Mouse (Mus musculus) liver, postnatal 0 days (tissue): ENCODE measurements around the gene Triobp. TPM values are rescaled to one million over a fixed set of nuclear protein-coding genes. Genes with fewer than 3 reads are reported as not detected.

Experiments
- ATAC-seq: fragments of 200-750 bp; cut with Nextera tagmentation; 2 replicates; pipeline ENCODE4 v1.8.0; 2017; ENCODE audit warnings: mild to moderate bottlenecking, moderate library complexity
- DNase-seq: peaks from one replicate; pipeline ENCODE4 v3.0.0-alpha.2; 2016
- H3K27ac ChIP-seq: fragments of 300-500 bp; sonication (generic); 2 replicates; pipeline ENCODE4 v1.5.1; 2014; ENCODE audit warnings: antibody characterized with exemption, moderate library complexity, mild to moderate bottlenecking, low read depth
- H3K27me3 ChIP-seq: fragments of 300-500 bp; sonication (generic); 2 replicates; pipeline ENCODE4 v1.6.1; 2014; ENCODE audit warnings: low read length, control low read depth, mixed read lengths; ENCODE audit not compliant: insufficient read depth
- H3K36me3 ChIP-seq: fragments of 300-500 bp; sonication (generic); replicated peaks from 2 replicates; pipeline ENCODE4 v1.6.1; 2014; ENCODE audit warnings: mild to moderate bottlenecking, control low read depth, low read length, moderate library complexity, mixed read lengths; ENCODE audit not compliant: insufficient read depth
- H3K4me1 ChIP-seq: fragments of 300-500 bp; sonication (generic); 2 replicates; pipeline ENCODE4 v1.6.1; 2014; ENCODE audit warnings: antibody characterized with exemption, mild to moderate bottlenecking, control low read depth; ENCODE audit not compliant: insufficient read depth
- H3K4me2 ChIP-seq: fragments of 300-500 bp; sonication (generic); 2 replicates; pipeline ENCODE4 v1.6.1; 2014; ENCODE audit warnings: low read depth, mild to moderate bottlenecking, low read length, moderate library complexity, mixed read lengths
- H3K4me3 ChIP-seq: fragments of 300-500 bp; sonication (generic); 2 replicates; pipeline ENCODE4 v1.5.1; 2014; ENCODE audit warnings: low read depth, low read length
- H3K9ac ChIP-seq: fragments of 300-500 bp; sonication (generic); replicated peaks from 2 replicates; pipeline ENCODE4 v1.6.1; 2014; ENCODE audit warnings: mild to moderate bottlenecking, moderate library complexity
- H3K9me3 ChIP-seq: fragments of 300-500 bp; sonication (generic); 2 replicates; pipeline ENCODE4 v1.6.1; 2016; ENCODE audit warnings: mild to moderate bottlenecking, control low read depth, low read length, mixed read lengths
- CTCF ChIP-seq: sonication (generic); IDR thresholded peaks from 2 replicates; pipeline ENCODE4 v1.5.1; 2016; ENCODE audit warnings: antibody characterized with exemption, low read depth
- EP300 ChIP-seq: IDR thresholded peaks from 2 replicates; pipeline ENCODE4 v1.6.1; 2016; ENCODE audit warnings: antibody characterized with exemption, low read depth, mild to moderate bottlenecking
- WGBS: fragments of 180-500 bp; shearing (Covaris S2); extraction: QIAGEN DNeasy Blood & Tissue Kit; methylation state at CpG from one replicate; pipeline ENCODE4 v1.1.7; 2014; ENCODE audit not compliant: insufficient replicate concordance; 5-methylcytosine and 5-hydroxymethylcytosine counted together
- polyA plus RNA-seq: library from polyadenylated mRNA; unstranded; fragments of >200 nt; fragmentation: Nextera tagmentation; extraction: Ambion mirVana; gene quantifications from 2 replicates; pipeline ENCODE4 v1.2.1, GENCODE M21; 2015

Triobp gene
- polyA plus RNA-seq, 1 experiment from 2014 or later: 11.9 TPM

DNA sequence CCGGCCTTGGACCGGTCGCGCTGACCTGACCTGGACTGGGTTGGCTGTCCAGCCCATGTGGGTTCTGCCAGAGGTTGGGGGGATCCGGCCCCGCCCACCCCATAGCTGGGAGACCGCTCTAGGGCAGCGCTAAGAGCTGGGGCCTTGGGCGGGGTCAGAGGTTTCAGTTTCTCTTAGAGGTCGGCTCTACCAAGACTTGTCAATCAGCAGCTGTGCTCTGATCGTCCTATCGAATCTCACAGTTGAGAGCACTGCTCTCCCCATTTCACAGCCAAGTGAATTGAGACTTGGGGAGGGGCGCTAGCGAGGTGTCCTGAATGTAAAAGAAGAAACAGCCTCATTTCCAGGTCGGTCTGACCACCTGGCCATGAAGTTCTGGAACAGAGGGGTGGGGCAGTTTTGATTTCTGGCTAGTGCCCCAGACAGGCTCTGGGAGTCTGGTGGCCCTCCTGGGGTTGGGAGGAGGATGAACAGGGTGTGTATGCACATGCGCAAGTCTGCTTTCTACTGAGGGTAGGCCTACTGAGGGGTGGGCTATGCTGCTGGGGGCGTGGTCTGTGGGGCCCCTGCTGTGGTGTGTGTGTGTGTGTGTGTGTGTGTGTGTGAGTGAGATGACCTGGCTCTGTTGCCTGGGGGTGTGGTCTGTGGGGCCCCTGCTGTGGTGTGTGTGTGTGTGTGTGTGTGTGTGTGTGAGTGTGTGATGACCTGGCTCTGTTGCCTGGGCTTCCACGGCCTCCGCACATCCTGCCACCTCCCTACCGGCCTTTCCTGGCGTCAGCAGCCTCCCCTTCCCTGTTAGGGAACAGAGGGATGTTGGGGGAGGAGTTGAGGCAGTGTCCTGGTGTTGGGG, 36.1 kb downstream of the Triobp start:
- Histone ChIP-seq H3K4me1 (peaks cover 41% of the 10 kb centered on the region), H3K4me2 (peak overlapping the region; percentile 96), H3K27ac (peak overlapping the region; percentile 98), H3K27me3 (no peaks in the 10 kb centered on the region), H3K9me3 (no peaks in the 10 kb centered on the region), H3K9ac (peak overlapping the region; percentile 98), H3K36me3 (peaks cover 4% of the 10 kb centered on the region), H3K4me3 (peak overlapping the region; percentile 98)
- DNase-seq: peak; percentile 80
- WGBS: 2% methylated on average over 18 of the region's 21 CpGs
- TF ChIP-seq CTCF (no peak), EP300 (no peak)
- ATAC-seq: peak; percentile 44

DNA sequence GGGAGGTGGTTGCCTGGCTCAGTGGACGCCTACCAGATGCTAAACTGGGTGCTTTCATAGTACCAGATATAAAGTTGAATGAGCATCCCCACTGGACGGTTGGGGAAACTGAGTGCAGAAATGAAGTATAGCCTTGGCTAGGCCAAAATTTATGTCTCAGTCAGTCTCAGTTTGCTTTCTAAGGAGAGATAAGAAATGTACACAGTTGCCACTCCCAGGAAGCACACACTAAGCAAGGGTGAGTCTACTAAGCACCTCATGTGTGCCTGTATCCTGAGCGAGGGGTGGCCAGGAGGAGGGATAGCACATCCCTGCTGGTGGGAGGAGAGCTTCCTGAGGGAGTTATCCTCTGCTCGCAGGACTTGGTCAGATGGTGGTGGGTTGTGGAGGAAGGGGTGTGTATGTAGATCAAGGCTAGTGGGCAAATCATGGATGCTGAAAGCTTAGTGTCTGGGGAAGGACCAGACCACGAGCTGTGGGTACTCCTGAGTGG, 36.8 kb downstream of the Triobp start:
- no peaks in the 10 kb centered on the region for H3K27me3 ChIP-seq
- 36% methylated on average over 5 of the region's 5 CpGs for WGBS
- TF ChIP-seq CTCF: no peak
- no peak for TF ChIP-seq EP300
- ATAC-seq (no peak), DNase-seq (no peak)
- H3K4me2 ChIP-seq: peak overlapping the region; percentile 96
- peak overlapping the region; percentile 98 for H3K4me3 ChIP-seq
- no peaks in the 10 kb centered on the region for H3K9me3 ChIP-seq
- peaks cover 7% of the 10 kb centered on the region for H3K36me3 ChIP-seq
- H3K4me1 ChIP-seq: peaks cover 37% of the 10 kb centered on the region
- no peak overlapping the region for H3K9ac ChIP-seq
- 0 out of 2 replicates have a peak overlapping the region, but pooled peaks have one; percentile 8 for H3K27ac ChIP-seq

DNA sequence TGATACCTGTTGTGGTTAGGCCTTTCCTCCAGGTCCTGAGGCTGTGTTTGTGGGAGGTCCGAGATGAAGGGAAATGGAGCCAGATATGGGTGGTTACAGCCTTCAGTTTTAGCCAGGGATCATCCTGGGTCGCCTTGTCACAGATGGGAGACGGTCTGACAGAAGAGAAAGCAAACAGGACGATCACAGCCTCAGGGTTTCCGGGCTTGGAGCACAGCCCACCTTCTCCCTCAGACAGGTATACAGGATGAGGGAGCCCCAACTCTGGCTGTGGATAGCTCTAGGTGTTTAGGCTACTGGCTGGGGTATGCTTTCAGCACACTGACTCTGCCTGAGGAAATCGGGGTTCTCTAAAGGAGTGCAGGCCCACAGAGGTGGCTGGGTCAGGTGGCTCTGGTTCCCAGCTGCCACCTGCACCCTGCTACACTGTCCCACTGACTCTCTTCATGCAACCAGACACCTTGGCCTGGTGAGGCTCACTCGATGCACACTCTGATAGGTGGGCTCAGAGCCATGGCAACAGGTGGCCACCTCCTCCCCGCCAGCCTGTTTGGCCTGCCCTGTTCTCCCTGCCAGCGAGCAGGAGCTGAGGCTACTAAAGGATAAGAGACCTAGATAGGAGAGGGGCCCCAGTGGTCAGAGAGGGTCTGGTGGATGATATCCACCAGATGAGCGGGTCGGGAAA, 39.2 kb downstream of the Triobp start:
- 70% methylated on average over 11 of the region's 11 CpGs for WGBS

DNA sequence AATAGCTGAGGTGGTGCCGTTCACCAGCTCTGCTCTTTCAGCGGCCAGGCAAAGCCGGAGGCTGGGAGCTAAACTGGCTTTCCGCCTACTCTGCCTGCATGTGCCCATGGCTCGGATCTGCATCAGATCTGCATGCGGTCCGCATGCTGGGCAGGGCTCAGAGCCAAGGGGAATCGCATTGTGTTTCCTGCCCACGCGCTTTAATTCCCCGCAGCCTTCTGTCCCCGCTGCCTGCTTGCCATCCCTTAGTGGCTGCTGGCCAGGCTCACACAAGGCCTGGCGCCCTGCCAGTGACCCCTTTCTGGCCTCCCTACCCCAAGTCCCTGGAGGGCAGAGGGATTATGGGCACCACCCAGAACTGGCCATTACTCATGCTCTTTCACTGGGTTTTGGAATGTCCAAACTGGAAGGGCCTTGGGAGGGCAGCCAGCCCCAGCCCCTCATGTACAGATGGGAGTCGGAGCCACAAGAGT, 41.0 kb downstream of the Triobp start:
- no peaks in the 10 kb centered on the region for H3K9me3 ChIP-seq
- no peak overlapping the region for H3K4me2 ChIP-seq
- ATAC-seq: no peak
- 82% methylated on average over 14 of the region's 14 CpGs for WGBS
- DNase-seq: no peak
- peaks cover 45% of the 10 kb centered on the region for H3K36me3 ChIP-seq
- H3K4me3 ChIP-seq: no peak overlapping the region
- no peaks in the 10 kb centered on the region for H3K27me3 ChIP-seq
- H3K27ac ChIP-seq: no peak overlapping the region
- TF ChIP-seq EP300: no peak
- TF ChIP-seq CTCF: no peak
- peaks cover 17% of the 10 kb centered on the region for H3K4me1 ChIP-seq
- no peak overlapping the region for H3K9ac ChIP-seq

More for the DNA sequence above, 39.2 kb downstream of the Triobp start:
- Histone ChIP-seq H3K4me3 (no peak overlapping the region), H3K27ac (no peak overlapping the region), H3K9me3 (no peaks in the 10 kb centered on the region), H3K27me3 (no peaks in the 10 kb centered on the region), H3K36me3 (peaks cover 26% of the 10 kb centered on the region), H3K4me1 (peaks cover 26% of the 10 kb centered on the region), H3K4me2 (no peak overlapping the region), H3K9ac (no peak overlapping the region)
- no peak for DNase-seq
- ATAC-seq: no peak
- TF ChIP-seq EP300 (no peak), CTCF (no peak)

DNA sequence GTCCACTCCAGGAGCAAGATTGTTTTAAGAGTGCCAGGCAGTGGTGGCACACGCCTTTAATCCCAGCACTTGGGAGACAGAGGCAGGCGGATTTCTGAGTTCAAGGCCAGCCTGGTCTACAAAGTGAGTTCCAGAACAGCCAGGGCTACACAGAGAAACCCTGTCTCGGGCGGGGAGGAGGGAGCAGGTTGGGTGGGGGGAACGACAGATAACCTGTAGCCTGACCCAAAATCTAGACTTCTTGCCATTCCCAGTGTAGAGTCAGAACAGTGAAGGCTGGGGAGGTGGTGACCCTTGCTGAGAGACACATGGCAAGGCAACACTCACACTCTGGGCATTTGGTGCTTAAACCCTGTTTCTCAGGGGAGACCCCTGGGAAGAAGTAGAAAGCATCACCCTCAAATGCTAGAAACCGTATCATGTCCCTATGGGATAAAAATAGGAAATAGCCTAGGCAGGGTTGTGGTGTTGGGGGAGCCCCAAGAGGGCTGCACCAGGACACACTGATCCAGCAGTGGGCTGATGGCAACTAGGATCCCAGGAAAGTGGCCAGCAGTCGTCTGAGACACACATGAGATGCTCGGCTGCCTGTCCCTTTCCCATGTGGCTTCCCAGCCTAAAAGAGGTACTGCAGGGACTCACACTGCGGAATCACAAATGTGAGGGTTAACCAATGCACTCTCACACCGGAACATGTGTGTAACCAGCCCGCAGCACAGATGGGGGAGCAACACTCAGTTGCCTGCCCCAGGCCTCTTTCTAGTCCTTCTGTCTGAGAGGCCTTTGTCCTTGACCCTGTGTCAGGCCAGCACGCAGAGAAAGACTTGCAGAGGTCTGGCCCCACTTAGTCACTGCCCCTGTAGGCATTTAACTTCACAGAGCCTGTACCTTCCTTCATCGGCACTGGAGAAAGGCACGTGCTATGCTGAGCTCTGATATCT, 41.9 kb downstream of the Triobp start:
- Histone ChIP-seq H3K27ac (no peak overlapping the region), H3K4me3 (no peak overlapping the region), H3K4me2 (no peak overlapping the region), H3K36me3 (peaks cover 54% of the 10 kb centered on the region), H3K4me1 (peaks cover 8% of the 10 kb centered on the region; the same call in 1 of the 2 replicates), H3K9ac (no peak overlapping the region), H3K9me3 (no peaks in the 10 kb centered on the region), H3K27me3 (no peaks in the 10 kb centered on the region)
- DNase-seq (no peak), ATAC-seq (no peak)
- TF ChIP-seq EP300 (no peak), CTCF (no peak)
- 86% methylated on average over 14 of the region's 14 CpGs for WGBS

DNA sequence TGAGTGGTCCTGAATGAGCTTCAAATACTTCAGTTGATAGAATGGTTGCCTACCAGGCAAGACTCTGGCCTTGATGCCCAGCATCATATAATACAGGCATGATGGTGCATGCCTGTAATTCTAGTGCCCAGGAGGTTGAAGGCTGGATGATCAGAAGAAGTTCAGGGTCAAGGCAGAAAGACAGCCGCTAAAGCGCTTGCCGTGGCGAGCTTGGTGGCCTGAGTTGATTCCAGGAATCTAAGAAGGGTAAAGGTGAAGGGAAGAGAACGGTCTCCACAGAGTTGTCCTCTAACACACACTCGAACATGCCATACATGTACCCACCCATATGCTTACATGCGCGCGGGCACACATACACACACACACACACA, 42.6 kb downstream of the Triobp start:
- TF ChIP-seq EP300: no peak
- TF ChIP-seq CTCF: no peak
- no peaks in the 10 kb centered on the region for H3K27me3 ChIP-seq
- H3K36me3 ChIP-seq: peaks cover 59% of the 10 kb centered on the region
- no peak overlapping the region for H3K4me3 ChIP-seq
- no peak overlapping the region for H3K4me2 ChIP-seq
- 93% methylated on average over 9 of the region's 9 CpGs for WGBS
- ATAC-seq (no peak), DNase-seq (no peak)
- H3K9me3 ChIP-seq: no peaks in the 10 kb centered on the region
- no peak overlapping the region for H3K27ac ChIP-seq
- H3K9ac ChIP-seq: no peak overlapping the region
- peaks cover 4% of the 10 kb centered on the region; the same call in 1 of the 2 replicates for H3K4me1 ChIP-seq
